Mouse (Mus musculus): ENCODE measurements around the gene Med31.
"Not testable (repeated sequence)": the region's sequence is repeated elsewhere in the genome, so short reads cannot be mapped to it uniquely, and the experiment has no call there.

The Med31 gene

DNA sequence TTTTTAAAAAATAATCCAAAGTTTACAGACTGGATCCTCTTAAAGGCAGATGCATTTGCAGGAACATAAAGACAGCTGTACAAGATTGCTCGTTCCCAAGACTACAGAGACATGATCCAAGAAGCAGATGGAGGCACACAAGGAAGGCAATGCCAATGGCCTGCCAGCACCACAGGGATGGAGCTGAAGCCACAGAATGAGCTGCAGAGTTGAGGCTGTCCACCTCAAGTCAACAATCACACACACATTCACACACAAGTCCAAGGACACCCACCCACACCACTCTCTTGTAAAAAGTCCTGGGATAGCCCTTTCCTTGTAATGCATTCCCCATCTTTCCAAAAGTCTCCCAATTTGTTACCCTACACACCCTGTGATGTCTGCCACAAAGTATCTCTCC lies 12.0 kb downstream of the Med31 start:
- DNase-seq (ENCODE audit: low spot score) = no peak

DNA sequence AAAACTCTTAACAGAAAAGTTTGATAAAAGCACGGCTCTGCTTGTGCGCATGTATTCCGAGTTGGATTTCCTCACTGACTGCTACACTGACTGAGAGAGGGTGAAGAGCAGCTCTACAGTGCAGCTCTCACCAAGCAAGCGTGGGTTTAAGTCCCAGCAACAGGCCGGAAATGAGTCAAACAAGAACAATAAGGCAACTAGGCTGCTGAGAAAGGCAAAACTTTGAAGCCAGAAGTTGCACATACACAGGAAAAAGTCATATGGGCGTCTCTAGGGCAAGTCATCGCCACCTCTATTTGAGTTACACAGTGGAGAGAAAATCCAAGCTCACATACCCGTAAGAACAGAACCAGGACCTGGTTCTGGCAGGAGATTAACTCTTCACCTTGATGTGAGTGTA lies 18.9 kb downstream of the Med31 start:
- DNase-seq (ENCODE audit: low spot score) = no peak

DNA sequence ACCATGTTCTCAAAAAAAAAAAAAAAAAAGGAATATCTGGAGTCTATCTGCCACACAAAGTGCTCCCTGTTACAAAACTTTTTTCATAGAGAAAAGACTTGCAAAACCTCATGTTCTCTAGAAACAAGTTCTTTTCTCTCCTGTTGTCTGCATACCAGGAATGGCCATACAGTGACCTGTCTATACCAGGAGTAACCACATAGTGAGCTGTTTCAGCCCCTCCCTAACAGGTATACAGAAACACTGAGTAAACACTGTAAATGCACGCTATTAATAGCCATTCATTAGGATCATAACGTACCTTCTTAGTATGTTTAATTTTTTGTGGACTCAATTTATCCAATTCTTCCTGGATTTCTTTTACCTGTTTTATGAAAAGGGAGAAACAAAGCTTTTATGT lies 21.1 kb downstream of the Med31 start:
- no peak for DNase-seq (ENCODE audit: low spot score)

DNA sequence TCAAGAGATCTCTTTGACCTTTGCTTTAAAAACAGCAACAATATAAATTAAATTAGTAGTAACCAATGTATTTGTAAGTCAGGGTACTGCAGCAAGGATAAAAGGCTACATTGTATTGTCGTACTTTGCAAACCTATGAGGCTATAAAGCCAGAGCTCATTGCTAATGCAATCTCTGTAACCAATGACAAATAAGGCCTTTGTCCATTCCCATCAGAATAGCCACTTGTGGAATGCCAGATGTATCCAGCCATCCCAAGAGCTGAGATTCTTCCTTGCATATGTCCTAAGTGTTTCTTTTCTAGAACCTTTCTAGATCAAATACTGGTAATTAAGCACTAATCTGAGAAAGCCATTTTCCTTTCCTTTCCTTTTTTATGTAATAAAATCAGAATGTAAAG lies 24.5 kb downstream of the Med31 start:
- DNase-seq (ENCODE audit: low spot score) = no peak

DNA sequence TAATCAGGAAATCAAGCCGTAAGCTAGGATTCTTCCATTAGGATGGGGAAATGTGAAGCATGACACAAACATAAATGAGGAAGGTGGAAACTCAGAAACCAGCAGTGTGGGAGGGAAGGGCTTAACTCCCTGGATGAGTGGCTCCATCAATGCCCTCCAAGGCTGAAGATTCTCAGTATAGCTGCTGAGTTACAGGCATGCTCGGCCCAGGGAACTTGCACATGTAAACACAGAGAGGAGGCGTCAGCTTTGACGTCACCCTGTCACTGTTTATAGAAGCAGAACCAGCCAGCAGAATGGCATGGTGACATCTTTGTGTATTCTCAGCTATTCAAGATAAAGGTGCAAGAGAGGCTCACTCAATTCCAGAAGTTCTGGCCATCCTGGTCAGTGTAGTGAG lies 31.1 kb downstream of the Med31 start:
- DNase-seq (ENCODE audit: low spot score) = no peak

DNA sequence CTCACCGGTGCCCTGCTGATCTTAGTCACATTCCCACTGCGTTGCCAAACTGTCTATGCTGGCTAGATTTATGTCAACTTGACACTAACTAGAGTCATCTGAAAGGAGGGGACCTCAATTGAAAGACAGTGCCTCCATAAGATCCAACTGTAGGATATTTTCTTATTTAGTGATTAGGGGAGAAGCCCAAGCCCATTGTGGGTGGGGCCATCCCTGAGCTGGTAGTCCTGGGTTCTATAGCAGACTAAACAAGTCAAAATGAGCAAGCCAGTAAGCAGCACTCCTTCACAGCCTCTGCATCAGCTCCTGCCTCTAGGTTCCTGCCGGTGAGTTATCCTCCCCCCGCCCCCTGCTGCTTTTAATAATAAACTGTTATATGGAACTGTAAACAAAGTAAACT lies 34.3 kb downstream of the Med31 start:
- DNase-seq (ENCODE audit: low spot score) = no peak

DNA sequence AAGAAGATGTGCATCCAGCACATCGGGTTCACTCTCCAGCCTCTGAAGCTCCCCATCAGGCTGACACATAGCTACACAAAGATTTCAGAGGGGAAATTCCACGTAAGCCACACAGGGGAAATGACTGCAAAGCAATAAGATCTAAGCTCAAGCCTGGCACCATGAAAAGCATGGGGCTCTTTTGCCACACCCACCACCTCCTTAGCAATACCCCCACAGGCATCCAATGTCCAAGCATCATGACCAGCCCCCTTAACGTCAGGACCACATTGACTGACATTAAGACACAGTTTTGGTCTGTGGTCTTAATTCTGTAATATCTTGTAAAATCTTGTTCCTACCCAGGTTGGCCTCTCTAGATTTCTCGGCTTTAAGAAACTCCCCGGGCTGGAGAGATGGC lies 34.8 kb downstream of the Med31 start:
- DNase-seq (ENCODE audit: low spot score) = no peak

DNA sequence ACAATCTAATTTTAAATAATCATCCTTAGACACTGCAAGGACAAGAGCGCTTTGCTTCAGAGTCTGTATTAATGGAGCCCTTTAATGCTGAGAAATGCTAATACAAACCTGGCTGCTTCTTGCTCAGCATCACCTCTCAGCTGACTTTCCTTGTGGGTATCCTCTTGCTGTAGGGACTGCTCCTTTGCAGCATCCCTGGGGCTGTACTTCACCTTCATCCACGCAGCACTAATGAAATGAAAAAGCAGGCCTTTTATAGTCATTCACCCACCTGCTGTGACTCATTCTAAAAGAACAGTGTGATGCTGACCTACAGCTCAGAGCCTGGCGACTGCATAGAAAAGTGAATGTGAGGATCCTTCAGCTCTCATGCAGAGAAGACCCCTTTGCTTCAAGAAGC lies 38.8 kb downstream of the Med31 start:
- no peak for DNase-seq (ENCODE audit: low spot score)

DNA sequence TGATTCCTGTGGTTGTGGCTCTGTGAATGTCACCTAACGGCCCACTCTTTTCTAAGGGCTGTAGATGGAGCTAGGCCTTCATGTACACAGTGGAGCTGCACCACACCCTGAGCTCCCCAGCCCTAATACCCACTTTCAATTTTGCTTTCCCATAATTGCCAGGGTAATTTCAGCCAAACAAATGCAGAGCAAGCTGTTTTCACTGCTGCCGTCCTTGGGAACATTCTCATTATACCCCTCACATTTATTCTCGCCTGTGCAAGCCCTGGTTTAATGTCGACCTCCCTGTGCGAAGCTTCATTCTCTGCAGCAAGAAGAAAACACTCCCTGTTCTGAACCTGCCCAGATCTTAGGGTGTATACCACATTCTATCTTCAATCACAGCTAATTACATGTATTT lies 39.4 kb downstream of the Med31 start:
- DNase-seq (ENCODE audit: low spot score) = no peak

DNA sequence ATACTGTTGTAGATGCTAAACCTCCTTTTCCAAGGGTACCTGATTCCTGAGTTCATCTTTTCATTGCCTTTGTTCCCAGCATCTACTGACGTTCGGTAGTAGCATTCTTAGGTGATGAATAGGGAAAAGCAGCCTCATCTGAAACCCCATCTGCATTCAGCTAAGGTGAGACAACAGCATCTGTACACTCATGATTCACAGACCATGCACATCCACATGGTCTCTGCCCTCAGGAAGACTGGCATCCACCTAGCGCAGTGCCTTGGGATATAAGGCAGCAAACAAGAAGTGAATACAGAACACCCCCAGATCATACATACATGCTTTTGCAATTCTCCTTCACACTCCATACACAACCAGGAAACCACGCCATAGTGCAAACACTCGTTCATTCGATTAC lies 40.7 kb downstream of the Med31 start:
- DNase-seq (ENCODE audit: low spot score) = no peak

DNA sequence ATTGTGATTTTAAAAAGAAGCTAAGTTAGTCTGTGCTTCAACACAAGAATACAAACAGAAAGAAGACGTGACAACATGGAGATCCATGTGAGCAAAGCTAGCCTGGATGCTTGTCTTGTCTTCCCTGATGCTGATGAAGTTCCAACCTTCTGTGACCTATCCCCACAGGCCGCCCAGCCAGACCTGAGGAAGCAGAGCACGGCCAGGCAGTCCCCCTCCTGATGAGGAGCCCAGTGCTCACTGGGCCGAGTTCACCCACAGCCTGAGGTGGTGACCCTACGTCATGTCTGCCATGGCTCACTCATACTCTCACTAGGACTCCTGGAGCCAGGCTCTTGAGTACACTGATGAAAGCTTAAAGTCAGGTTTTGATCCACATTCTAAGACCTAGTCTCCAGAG lies 41.9 kb downstream of the Med31 start:
- DNase-seq (ENCODE audit: low spot score) = no peak

DNA sequence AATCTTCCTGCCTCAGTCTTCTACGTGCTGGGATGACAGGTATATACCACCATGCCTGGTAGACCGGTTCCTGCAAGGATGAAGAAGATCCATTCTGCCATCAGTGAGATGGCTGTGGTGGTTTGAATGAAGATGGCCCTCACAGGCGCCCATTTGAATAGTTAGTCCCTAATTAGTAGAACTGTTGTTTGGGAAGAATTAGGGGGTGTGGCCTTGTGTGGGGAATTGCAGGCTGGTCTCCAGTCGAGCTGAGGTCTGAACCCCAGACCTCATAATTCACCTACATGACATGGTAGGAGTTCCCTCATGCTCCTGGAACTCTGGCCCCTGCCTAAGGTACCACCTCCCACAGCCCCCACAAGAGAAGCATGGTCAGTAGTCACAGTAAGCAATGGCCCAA lies 43.5 kb downstream of the Med31 start:
- DNase-seq (ENCODE audit: low spot score) = not testable (repeated sequence)

DNA sequence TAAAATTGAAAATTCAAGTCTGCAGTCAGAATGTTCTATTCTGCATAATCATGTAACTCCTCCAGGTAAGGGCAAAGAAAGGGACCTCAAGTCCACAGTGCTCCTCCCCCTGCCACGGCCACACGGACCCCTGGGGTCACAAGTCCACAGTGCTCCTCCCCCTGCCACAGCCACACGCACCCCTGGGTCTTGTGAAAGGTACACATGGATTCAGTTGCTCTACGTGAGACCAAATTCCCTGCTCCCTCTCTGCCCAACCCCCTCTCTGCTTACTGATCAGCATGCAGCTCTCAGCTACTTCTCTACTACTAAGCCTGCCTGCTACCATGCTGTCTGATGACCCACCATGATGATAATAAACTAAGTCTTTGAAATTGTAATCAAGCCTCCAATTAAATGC lies 45.5 kb downstream of the Med31 start:
- DNase-seq (ENCODE audit: low spot score) = no peak

DNA sequence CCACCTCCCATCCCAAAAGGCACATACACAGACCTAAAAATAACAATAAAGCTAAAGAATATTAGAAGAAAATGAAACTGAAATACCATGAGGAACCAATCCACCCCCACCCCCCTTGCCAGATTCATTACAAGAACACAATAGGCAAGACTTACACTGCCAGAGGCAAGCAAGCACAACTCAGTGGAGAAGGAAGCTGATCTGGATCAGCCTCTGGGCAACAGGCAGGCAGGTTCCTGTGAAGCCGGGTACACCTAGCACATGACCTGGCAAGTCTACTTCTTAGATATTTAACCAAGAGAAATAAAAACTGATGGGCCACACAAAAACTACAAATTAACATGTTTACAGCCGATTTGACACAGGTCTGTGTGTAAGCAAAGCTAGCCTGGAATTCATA lies 52.2 kb downstream of the Med31 start:
- no peak for DNase-seq (ENCODE audit: low spot score)

Measured in urinary bladder, postnatal 25 days (tissue).